Mouse (Mus musculus) stomach, embryonic 14.5 days (tissue): ENCODE results near the gene Ankrd22. TPM values are rescaled to one million over a fixed set of nuclear protein-coding genes. Genes with fewer than 3 reads are reported as not detected.

ENCODE experiments used
- ATAC-seq: fragments of 200-750 bp; cut with Nextera tagmentation; 2 replicates; pipeline ENCODE4 v1.8.0; 2017; ENCODE audit warnings: low read depth, moderate TSS enrichment; ENCODE audit not compliant: insufficient number of reproducible peaks, insufficient read depth, low FRiP score
- H3K27ac ChIP-seq: fragments of 300-500 bp; sonication (generic); 2 replicates; pipeline ENCODE4 v1.5.1; 2014; ENCODE audit warnings: mild to moderate bottlenecking, low read length, moderate library complexity, mixed read lengths
- H3K27me3 ChIP-seq: fragments of 300-500 bp; sonication (generic); 2 replicates; pipeline ENCODE4 v1.6.1; 2014; ENCODE audit warnings: low read length, control low read depth, mixed read lengths; ENCODE audit not compliant: control insufficient read depth, insufficient read depth
- H3K36me3 ChIP-seq: fragments of 300-500 bp; sonication (generic); 2 replicates; pipeline ENCODE4 v1.6.1; 2014; ENCODE audit warnings: mild to moderate bottlenecking, control low read depth, low read length, moderate library complexity, mixed read lengths; ENCODE audit not compliant: control insufficient read depth, insufficient read depth
- H3K4me1 ChIP-seq: fragments of 300-500 bp; sonication (generic); 2 replicates; pipeline ENCODE4 v1.6.1; 2014; ENCODE audit warnings: low read length, control low read depth, mixed read lengths; ENCODE audit not compliant: control insufficient read depth, insufficient read depth
- H3K4me2 ChIP-seq: fragments of 300-500 bp; sonication (generic); replicated peaks from 2 replicates; pipeline ENCODE4 v1.6.1; 2014; ENCODE audit warnings: low read depth, low read length, control low read depth
- H3K4me3 ChIP-seq: fragments of 300-500 bp; sonication (generic); 2 replicates; pipeline ENCODE4 v1.5.1; 2014; ENCODE audit warnings: low read depth, low read length, control low read depth
- H3K9ac ChIP-seq: fragments of 300-500 bp; sonication (generic); replicated peaks from 2 replicates; pipeline ENCODE4 v1.6.1; 2014; ENCODE audit warnings: low read depth, mild to moderate bottlenecking, control low read depth, low read length, moderate library complexity, mixed read lengths
- H3K9me3 ChIP-seq: fragments of 300-500 bp; sonication (generic); 2 replicates; pipeline ENCODE4 v1.6.1; 2016; ENCODE audit warnings: low read depth, low read length, control low read depth; ENCODE audit not compliant: control insufficient read depth
- WGBS: fragments of 180-500 bp; shearing (Covaris S2); extraction: QIAGEN DNeasy Blood & Tissue Kit; methylation state at CpG from one replicate; pipeline ENCODE4 v1.1.7; 2014; 5-methylcytosine and 5-hydroxymethylcytosine counted together
- polyA plus RNA-seq: library from polyadenylated mRNA; unstranded; fragments of >200 nt; fragmentation: Nextera tagmentation; extraction: Ambion mirVana; gene quantifications from 2 replicates; pipeline ENCODE4 v1.2.1, GENCODE M21; 2014

Gene Ankrd22
- polyA plus RNA-seq, 1 experiment from 2014 or later, result 3.5 TPM

DNA sequence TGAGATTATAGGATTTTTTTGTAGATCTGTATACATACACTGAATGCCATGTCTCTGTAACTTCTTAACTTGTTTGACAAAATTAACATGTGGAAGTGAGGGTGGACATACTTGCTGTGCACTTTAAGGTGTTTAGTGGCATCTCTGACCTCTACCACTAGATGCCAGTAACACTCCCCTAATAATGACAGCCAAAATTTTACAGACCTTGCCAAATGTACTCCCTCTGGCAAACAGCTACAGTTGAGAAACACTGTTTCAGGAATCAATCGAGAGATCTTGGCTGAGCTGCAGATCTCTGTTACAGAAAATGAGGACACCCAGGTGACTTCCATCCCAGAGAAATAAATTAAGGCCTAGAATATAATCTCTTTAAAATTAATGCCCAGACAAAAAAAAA lies 69.6 kb downstream of the Ankrd22 start:
- no peak overlapping the region for H3K9ac ChIP-seq
- H3K4me2 ChIP-seq, result no peak overlapping the region
- ATAC-seq, result no peak
- H3K9me3 ChIP-seq, result no peaks in the 10 kb centered on the region
- no peaks in the 10 kb centered on the region for H3K36me3 ChIP-seq
- H3K27ac ChIP-seq, result no peak overlapping the region
- no peaks in the 10 kb centered on the region for H3K4me1 ChIP-seq
- WGBS, result 56% methylated on average over 1 of the region's 1 CpGs
- H3K27me3 ChIP-seq, result no peaks in the 10 kb centered on the region
- H3K4me3 ChIP-seq, result no peak overlapping the region

DNA sequence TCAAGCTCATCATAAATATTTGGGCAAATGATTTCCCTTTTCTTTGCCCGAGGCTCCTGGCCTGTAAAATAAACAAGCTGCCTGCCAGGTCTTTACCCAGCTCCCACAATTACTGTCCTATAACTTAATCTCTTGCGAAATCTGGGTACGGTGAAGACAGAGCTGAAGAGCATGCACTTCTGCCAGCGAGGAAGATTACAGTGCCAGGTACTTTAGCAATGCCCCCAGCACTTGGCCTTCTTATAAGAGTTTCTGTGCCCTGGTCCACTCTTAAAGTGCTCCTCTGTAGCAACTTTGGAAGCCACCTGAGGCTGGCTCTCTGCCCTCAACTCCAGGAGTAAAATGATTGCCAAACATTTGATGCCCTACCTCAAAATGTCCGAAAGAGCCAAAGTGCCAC lies 70.5 kb downstream of the Ankrd22 start:
- Histone ChIP-seq H3K27me3 (no peaks in the 10 kb centered on the region), H3K9ac (no peak overlapping the region), H3K4me2 (no peak overlapping the region), H3K9me3 (no peaks in the 10 kb centered on the region), H3K36me3 (no peaks in the 10 kb centered on the region), H3K27ac (no peak overlapping the region), H3K4me3 (no peak overlapping the region), H3K4me1 (no peaks in the 10 kb centered on the region)
- ATAC-seq, result no peak
- WGBS, result 66% methylated on average over 5 of the region's 5 CpGs

DNA sequence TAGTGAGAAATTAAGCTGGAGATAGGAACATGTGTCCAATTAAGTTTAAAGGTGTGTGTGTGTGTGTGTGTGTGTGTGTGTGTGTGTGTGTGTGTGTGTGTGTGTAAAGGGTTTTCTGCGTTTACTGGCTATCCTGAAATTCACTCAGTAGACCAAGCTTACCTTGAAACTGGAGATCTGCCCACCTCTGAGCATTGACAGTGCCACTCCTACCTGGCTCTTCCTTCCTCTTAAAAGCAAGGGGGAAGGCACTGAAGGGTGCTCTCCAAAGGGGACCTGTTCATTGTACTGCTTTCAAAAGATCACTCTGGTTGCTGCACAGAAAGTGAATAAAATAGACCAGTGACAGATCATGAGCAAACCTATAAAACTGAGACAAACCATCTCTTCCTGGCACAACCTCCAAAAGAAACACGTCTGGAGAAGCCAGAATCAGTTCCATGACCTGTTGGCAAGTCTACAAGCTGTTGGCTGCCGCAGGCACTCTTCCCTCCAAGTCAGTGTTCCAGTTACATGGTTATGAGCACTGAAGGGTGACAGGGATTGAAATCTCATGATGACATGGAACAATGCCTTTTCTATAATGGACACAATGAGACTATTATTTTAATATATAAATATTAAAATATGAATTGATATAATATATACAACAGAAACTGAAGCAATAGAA lies 76.7 kb downstream of the Ankrd22 start:
- H3K4me2 ChIP-seq, result no peak overlapping the region
- no peaks in the 10 kb centered on the region for H3K27me3 ChIP-seq
- ATAC-seq, result no peak
- no peak overlapping the region for H3K4me3 ChIP-seq
- H3K9me3 ChIP-seq, result no peaks in the 10 kb centered on the region
- 68% methylated on average over 3 of the region's 3 CpGs for WGBS
- no peaks in the 10 kb centered on the region for H3K4me1 ChIP-seq
- H3K36me3 ChIP-seq, result no peaks in the 10 kb centered on the region
- no peak overlapping the region for H3K9ac ChIP-seq
- H3K27ac ChIP-seq, result no peak overlapping the region

DNA sequence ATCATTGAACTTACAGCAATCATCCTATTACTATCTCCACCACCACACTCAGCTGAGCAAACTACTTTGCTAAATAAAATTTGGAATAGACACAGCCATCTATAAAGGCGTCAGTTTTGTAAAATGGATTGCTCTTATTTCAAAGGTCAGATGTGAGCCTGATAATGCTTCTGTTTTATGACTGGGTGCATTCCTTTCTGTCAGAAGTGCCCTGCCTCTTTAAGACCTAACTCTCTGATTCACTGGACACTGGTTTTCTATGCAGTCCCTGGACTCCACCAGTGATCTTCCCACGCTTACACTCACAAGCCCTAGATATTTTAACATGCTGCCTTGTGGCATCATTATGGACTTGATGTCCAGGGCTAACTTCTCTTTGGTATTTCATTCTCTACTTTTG lies 87.7 kb downstream of the Ankrd22 start:
- Histone ChIP-seq H3K4me1 (no peaks in the 10 kb centered on the region), H3K27ac (no peak overlapping the region), H3K4me3 (no peak overlapping the region), H3K27me3 (no peaks in the 10 kb centered on the region), H3K9me3 (no peaks in the 10 kb centered on the region), H3K4me2 (no peak overlapping the region), H3K9ac (no peak overlapping the region), H3K36me3 (no peaks in the 10 kb centered on the region)
- ATAC-seq, result no peak
- WGBS, result 53% methylated on average over 2 of the region's 2 CpGs

DNA sequence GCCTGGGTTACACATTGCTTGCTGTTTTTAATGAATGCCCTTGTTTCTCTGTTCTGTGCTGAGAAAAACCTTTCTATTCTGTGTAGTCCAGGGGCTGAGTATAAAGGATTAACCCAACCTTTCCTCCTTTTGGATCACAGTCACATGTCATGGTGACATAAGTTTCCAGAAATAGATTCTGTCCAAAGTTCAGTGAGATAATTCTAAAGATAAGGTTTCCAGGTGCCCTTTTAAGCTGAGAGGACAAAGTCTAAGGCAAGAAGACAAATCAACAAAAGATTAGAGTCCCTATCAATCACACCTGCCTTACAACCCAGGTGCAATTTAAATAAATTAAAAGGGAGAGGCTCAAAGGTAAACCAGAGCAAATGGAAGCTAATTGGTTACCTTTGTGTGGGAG lies 91.6 kb downstream of the Ankrd22 start:
- no peak overlapping the region for H3K9ac ChIP-seq
- no peak overlapping the region for H3K27ac ChIP-seq
- H3K27me3 ChIP-seq, result no peaks in the 10 kb centered on the region
- H3K4me3 ChIP-seq, result no peak overlapping the region
- peak; percentile 90 for ATAC-seq
- no peak overlapping the region for H3K4me2 ChIP-seq
- H3K9me3 ChIP-seq, result no peaks in the 10 kb centered on the region
- H3K36me3 ChIP-seq, result no peaks in the 10 kb centered on the region
- H3K4me1 ChIP-seq, result no peaks in the 10 kb centered on the region

Other genes with a start within 250 kb of the Ankrd22 start
- gene Lipf, start 204.9 kb downstream of the Ankrd22 start, polyA plus RNA-seq, result not detected in 2 replicates
- not detected in 2 replicates for gene Lipk, start 157.8 kb downstream of the Ankrd22 start, polyA plus RNA-seq
- 0.22 TPM in 1 of 2 replicates, not detected in the other for gene Lipn, start 98.7 kb downstream of the Ankrd22 start, polyA plus RNA-seq
- not detected in 2 replicates for gene Lipm, start 65.1 kb downstream of the Ankrd22 start, polyA plus RNA-seq
- 7.4 and 10.8 TPM in 2 replicates for gene Stambpl1, start 26.2 kb upstream of the Ankrd22 start, polyA plus RNA-seq
- 2,393 and 2,414 TPM in 2 replicates for gene Acta2, start 89.5 kb upstream of the Ankrd22 start, polyA plus RNA-seq
- 2.4 and 3.1 TPM in 2 replicates for gene Fas, start 124.6 kb upstream of the Ankrd22 start, polyA plus RNA-seq